Mouse (Mus musculus): ENCODE measurements around the gene Ccdc32. TPM values are rescaled to one million over a fixed set of nuclear protein-coding genes. Genes with fewer than 3 reads are reported as not detected.

Gene Ccdc32
- polyA plus RNA-seq, 1 experiment, result 11.9 TPM

DNA sequence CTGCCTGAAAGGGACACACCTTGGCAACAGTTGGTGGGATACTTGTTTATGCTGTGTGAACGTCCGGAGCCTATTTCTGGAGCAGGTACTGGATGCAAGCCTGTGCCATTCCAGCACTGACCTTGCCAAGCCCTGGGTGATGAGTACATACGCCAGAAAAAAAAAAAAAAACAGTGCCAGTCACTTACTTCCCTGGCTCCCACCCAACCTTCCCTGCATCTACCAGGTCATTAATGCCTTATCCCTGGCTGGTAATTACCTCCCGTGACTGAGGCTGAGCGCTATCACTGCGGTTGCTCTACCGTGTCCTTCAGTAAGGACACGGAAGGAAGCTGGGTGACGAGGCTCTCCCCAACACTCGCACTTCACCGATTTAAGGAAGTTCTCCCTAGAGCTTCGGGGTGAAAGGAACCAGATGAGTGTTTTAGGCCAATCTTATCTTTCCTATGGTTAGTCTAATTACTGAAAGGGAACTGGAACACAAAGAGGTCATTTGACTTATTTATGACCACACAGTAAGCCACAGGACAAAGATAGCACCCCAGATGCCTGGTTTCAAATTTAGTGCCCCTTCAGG is 13.5 kb downstream of the Ccdc32 start:
- DNase-seq, result peak; percentile 68
- H3K27ac ChIP-seq (ENCODE audit: insufficient read depth, low read depth, low read length), result no peak overlapping the region
- 20% methylated on average over 12 of the region's 12 CpGs for WGBS
- H3K27me3 ChIP-seq (replicated peaks; ENCODE audit: control insufficient read depth, insufficient read depth, low read length), result no peaks in the 10 kb centered on the region
- no peak for TF ChIP-seq CTCF (conservative IDR thresholded peaks at IDR 0.05; ENCODE audit: insufficient read depth, insufficient read length, low read depth, low read length)
- TF ChIP-seq POLR2A (IDR thresholded peaks at IDR 0.05; ENCODE audit: low read depth, low read length), result no peak
- peaks cover 5% of the 10 kb centered on the region; the same call in 1 of the 2 replicates for H3K4me1 ChIP-seq (ENCODE audit: control insufficient read depth, insufficient read depth, low read length)
- no peak overlapping the region for H3K4me3 ChIP-seq (ENCODE audit: insufficient read depth, low read depth, low read length)
- H3K36me3 ChIP-seq (ENCODE audit: control insufficient read depth, insufficient read depth, low read length), result peaks cover 5% of the 10 kb centered on the region; the same call in 1 of the 2 replicates

DNA sequence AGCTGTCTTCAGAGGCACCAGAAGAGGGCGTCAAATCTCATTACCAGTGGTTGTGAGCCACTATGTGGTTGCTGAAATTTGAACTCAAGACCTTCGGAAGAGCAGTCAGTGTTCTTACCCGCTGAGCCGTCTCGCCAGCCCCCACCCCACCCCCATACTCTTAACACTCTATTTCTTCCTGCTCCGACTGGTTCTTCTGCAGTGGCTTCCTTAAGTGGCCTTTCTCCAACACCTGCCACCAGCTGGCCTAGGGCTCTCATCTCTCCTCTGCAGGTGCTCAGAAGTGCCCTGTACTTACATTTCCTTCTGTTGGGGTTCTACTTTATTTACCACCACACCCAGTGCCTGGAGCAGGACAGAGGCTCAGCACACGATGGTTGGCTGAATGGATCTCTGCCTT is 14.2 kb downstream of the Ccdc32 start:
- Histone ChIP-seq H3K27ac (ENCODE audit: insufficient read depth, low read depth, low read length) (no peak overlapping the region), H3K4me3 (ENCODE audit: insufficient read depth, low read depth, low read length) (no peak overlapping the region)

GRCm38 (mm10) chr2:119009376-119009775 is 19.8 kb downstream of the Ccdc32 start:
- 99% methylated on average over 2 of the region's 2 CpGs for WGBS
- no peaks in the 10 kb centered on the region for H3K27me3 ChIP-seq (replicated peaks; ENCODE audit: control insufficient read depth, insufficient read depth, low read length)
- H3K36me3 ChIP-seq (ENCODE audit: control insufficient read depth, insufficient read depth, low read length), result no peaks in the 10 kb centered on the region
- no peak overlapping the region for H3K4me3 ChIP-seq (ENCODE audit: insufficient read depth, low read depth, low read length)
- H3K27ac ChIP-seq (ENCODE audit: insufficient read depth, low read depth, low read length), result no peak overlapping the region
- no peak for DNase-seq
- no peaks in the 10 kb centered on the region for H3K4me1 ChIP-seq (ENCODE audit: control insufficient read depth, insufficient read depth, low read length)
- no peak for TF ChIP-seq CTCF (conservative IDR thresholded peaks at IDR 0.05; ENCODE audit: insufficient read depth, insufficient read length, low read depth, low read length)
- TF ChIP-seq POLR2A (IDR thresholded peaks at IDR 0.05; ENCODE audit: low read depth, low read length), result no peak

More for the DNA sequence above, 14.2 kb downstream of the Ccdc32 start:
- no peaks in the 10 kb centered on the region for H3K27me3 ChIP-seq (replicated peaks; ENCODE audit: control insufficient read depth, insufficient read depth, low read length)
- H3K36me3 ChIP-seq (ENCODE audit: control insufficient read depth, insufficient read depth, low read length), result peaks cover 5% of the 10 kb centered on the region; the same call in 1 of the 2 replicates
- DNase-seq, result no peak
- peaks cover 5% of the 10 kb centered on the region; the same call in 1 of the 2 replicates for H3K4me1 ChIP-seq (ENCODE audit: control insufficient read depth, insufficient read depth, low read length)
- 57% methylated on average over 7 of the region's 7 CpGs for WGBS
- no peak for TF ChIP-seq POLR2A (IDR thresholded peaks at IDR 0.05; ENCODE audit: low read depth, low read length)

- Histone ChIP-seq H3K36me3 (ENCODE audit: control insufficient read depth, insufficient read depth, low read length) (no peaks in the 10 kb centered on the region), H3K27me3 (replicated peaks; ENCODE audit: control insufficient read depth, insufficient read depth, low read length) (no peaks in the 10 kb centered on the region), H3K27ac (ENCODE audit: insufficient read depth, low read depth, low read length) (no peak overlapping the region), H3K4me3 (ENCODE audit: insufficient read depth, low read depth, low read length) (no peak overlapping the region), H3K4me1 (ENCODE audit: control insufficient read depth, insufficient read depth, low read length) (no peaks in the 10 kb centered on the region)
- 81% methylated on average over 7 of the region's 7 CpGs for WGBS
- no peak for DNase-seq
- TF ChIP-seq POLR2A (IDR thresholded peaks at IDR 0.05; ENCODE audit: low read depth, low read length) (no peak), CTCF (conservative IDR thresholded peaks at IDR 0.05; ENCODE audit: insufficient read depth, insufficient read length, low read depth, low read length) (no peak)
These were observed 22.3 kb downstream of the Ccdc32 start for GRCm38 (mm10) chr2:119006886-119007285.

GRCm38 (mm10) chr2:118999025-118999639 is 30.1 kb downstream of the Ccdc32 start:
- no peaks in the 10 kb centered on the region for H3K4me1 ChIP-seq (ENCODE audit: control insufficient read depth, insufficient read depth, low read length)
- DNase-seq, result no peak
- no peak overlapping the region for H3K4me3 ChIP-seq (ENCODE audit: insufficient read depth, low read depth, low read length)
- H3K27ac ChIP-seq (ENCODE audit: insufficient read depth, low read depth, low read length), result no peak overlapping the region
- no peak for TF ChIP-seq CTCF (conservative IDR thresholded peaks at IDR 0.05; ENCODE audit: insufficient read depth, insufficient read length, low read depth, low read length)
- no peak for TF ChIP-seq POLR2A (IDR thresholded peaks at IDR 0.05; ENCODE audit: low read depth, low read length)
- WGBS, result 74% methylated on average over 3 of the region's 3 CpGs
- H3K27me3 ChIP-seq (replicated peaks; ENCODE audit: control insufficient read depth, insufficient read depth, low read length), result no peaks in the 10 kb centered on the region
- H3K36me3 ChIP-seq (ENCODE audit: control insufficient read depth, insufficient read depth, low read length), result no peaks in the 10 kb centered on the region

DNA sequence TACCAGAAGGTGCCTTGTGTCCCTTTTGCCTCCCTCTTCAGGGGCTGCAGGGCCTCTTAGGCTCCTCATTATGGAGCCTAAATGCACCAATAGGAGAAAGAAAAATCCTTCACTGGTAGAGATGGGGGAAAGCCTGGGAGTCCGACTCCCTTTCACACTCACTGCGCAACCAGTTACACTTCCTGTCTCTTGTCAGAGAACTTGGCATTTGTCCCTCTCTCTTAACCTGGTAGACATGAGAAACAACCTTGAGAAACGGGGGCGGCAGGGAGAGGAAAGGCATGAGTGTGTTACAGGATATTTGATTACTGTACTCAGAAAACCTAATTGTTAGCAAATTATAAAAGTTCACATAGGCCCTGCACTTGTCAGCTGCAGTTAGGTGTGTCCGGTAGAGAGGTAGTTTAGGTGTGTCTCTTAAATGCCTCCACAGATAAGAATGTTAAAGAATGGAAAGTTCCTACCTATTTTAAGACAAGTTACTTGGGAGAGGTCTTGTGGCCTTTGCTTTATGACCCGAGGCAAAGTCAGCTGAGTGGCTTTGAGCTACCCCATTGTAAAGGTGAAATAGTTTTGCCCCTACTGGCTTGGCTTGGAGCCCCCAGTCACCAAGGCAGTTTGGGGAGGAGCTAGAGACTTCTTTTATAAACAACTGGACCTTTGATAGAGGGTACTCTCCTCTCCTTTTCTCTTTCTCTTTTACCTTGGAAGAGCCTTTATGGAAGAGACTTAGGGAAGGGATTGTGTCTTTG is 30.9 kb downstream of the Ccdc32 start:
- H3K4me1 ChIP-seq (ENCODE audit: control insufficient read depth, insufficient read depth, low read length), result no peaks in the 10 kb centered on the region
- TF ChIP-seq POLR2A (IDR thresholded peaks at IDR 0.05; ENCODE audit: low read depth, low read length), result no peak
- no peak for TF ChIP-seq CTCF (conservative IDR thresholded peaks at IDR 0.05; ENCODE audit: insufficient read depth, insufficient read length, low read depth, low read length)
- 37% methylated on average over 6 of the region's 6 CpGs for WGBS
- H3K27me3 ChIP-seq (replicated peaks; ENCODE audit: control insufficient read depth, insufficient read depth, low read length), result no peaks in the 10 kb centered on the region
- H3K4me3 ChIP-seq (ENCODE audit: insufficient read depth, low read depth, low read length), result no peak overlapping the region
- H3K36me3 ChIP-seq (ENCODE audit: control insufficient read depth, insufficient read depth, low read length), result no peaks in the 10 kb centered on the region
- DNase-seq, result no peak
- no peak overlapping the region for H3K27ac ChIP-seq (ENCODE audit: insufficient read depth, low read depth, low read length)

DNA sequence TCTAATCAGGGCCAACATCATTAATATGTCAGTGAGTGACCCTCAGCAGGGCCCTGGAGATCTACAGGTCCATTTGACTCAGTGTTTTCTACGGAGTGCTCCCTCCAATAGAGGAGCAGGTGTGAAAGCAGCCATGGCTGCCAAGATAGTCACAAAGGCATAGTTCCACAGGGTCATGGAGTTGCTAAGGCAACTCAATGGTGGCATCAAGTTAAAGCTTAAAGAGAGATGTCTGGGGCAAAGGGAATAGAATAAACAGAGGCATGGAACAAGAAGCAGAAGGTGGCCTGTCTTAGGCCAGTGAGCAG is 32.4 kb downstream of the Ccdc32 start:
- no peak overlapping the region for H3K27ac ChIP-seq (ENCODE audit: insufficient read depth, low read depth, low read length)
- H3K27me3 ChIP-seq (replicated peaks; ENCODE audit: control insufficient read depth, insufficient read depth, low read length), result no peaks in the 10 kb centered on the region
- DNase-seq, result no peak
- H3K36me3 ChIP-seq (ENCODE audit: control insufficient read depth, insufficient read depth, low read length), result no peaks in the 10 kb centered on the region
- no peak overlapping the region for H3K4me3 ChIP-seq (ENCODE audit: insufficient read depth, low read depth, low read length)
- no peaks in the 10 kb centered on the region for H3K4me1 ChIP-seq (ENCODE audit: control insufficient read depth, insufficient read depth, low read length)
- WGBS, result 51% methylated on average over 1 of the region's 1 CpGs
- TF ChIP-seq POLR2A (IDR thresholded peaks at IDR 0.05; ENCODE audit: low read depth, low read length) (no peak), CTCF (conservative IDR thresholded peaks at IDR 0.05; ENCODE audit: insufficient read depth, insufficient read length, low read depth, low read length) (no peak)
